Mouse (Mus musculus) B cell, adult 2 months (primary cell): ENCODE data around the gene Phactr2.

Experiments used
- DNase-seq, 2 experiments: peaks; one replicate each; pipeline ENCODE4 v3.0.0; 2022

Gene Phactr2

GRCm38 (mm10) chr10:13448283-13449045, 25.7 kb downstream of the Phactr2 start:
- no peak for DNase-seq

- DNase-seq = no peak
Measured at GRCm38 (mm10) chr10:13446791-13447249, 27.4 kb downstream of the Phactr2 start.

GRCm38 (mm10) chr10:13444257-13444656, 30.0 kb downstream of the Phactr2 start:
- no peak for DNase-seq

- no peak for DNase-seq
Measured at GRCm38 (mm10) chr10:13443647-13444046, 30.6 kb downstream of the Phactr2 start.

- DNase-seq = no peak
Measured at GRCm38 (mm10) chr10:13440292-13440691, 33.9 kb downstream of the Phactr2 start.

GRCm38 (mm10) chr10:13438118-13438821, 35.9 kb downstream of the Phactr2 start:
- DNase-seq = peak; percentile 17 to 34

GRCm38 (mm10) chr10:13437011-13437410, 37.2 kb downstream of the Phactr2 start:
- no peak for DNase-seq

- DNase-seq = no peak
Measured at GRCm38 (mm10) chr10:13433016-13433415, 41.2 kb downstream of the Phactr2 start.

GRCm38 (mm10) chr10:13431641-13432540, 42.3 kb downstream of the Phactr2 start:
- DNase-seq = no peak

- peak; percentile 70 to 72 for DNase-seq
Measured at GRCm38 (mm10) chr10:13429766-13430165, 44.4 kb downstream of the Phactr2 start.

- no peak for DNase-seq
Measured at GRCm38 (mm10) chr10:13429240-13429639, 45.0 kb downstream of the Phactr2 start.

GRCm38 (mm10) chr10:13428536-13428935, 45.7 kb downstream of the Phactr2 start:
- DNase-seq = no peak

- DNase-seq = no peak
Measured at GRCm38 (mm10) chr10:13427599-13427998, 46.6 kb downstream of the Phactr2 start.

GRCm38 (mm10) chr10:13425198-13425597, 49.0 kb downstream of the Phactr2 start:
- no peak for DNase-seq

GRCm38 (mm10) chr10:13424508-13424907, 49.7 kb downstream of the Phactr2 start:
- DNase-seq = no peak

GRCm38 (mm10) chr10:13424015-13424414, 50.2 kb downstream of the Phactr2 start:
- DNase-seq = no peak

GRCm38 (mm10) chr10:13422121-13422520, 52.1 kb downstream of the Phactr2 start:
- DNase-seq = no peak

GRCm38 (mm10) chr10:13419246-13419645, 55.0 kb downstream of the Phactr2 start:
- no peak for DNase-seq

- DNase-seq = no peak
Measured at GRCm38 (mm10) chr10:13415489-13416104, 58.6 kb downstream of the Phactr2 start.

- DNase-seq = no peak
Measured at GRCm38 (mm10) chr10:13412202-13412923, 61.8 kb downstream of the Phactr2 start.

- DNase-seq = no peak
Measured at GRCm38 (mm10) chr10:13411056-13411455, 63.2 kb downstream of the Phactr2 start.

- no peak for DNase-seq
Measured at GRCm38 (mm10) chr10:13401971-13402370, 72.2 kb downstream of the Phactr2 start.
